Mouse (Mus musculus): Measurements from ENCODE around the gene Camk2d.

The Camk2d gene

GRCm38 (mm10) chr3:126810372-126811090 lies 214.4 kb downstream of the Camk2d start:
- DNase-seq (ENCODE audit: low read depth, low spot score) = no peak

- no peak for DNase-seq (ENCODE audit: low read depth, low spot score)
Observed at GRCm38 (mm10) chr3:126811646-126812045, 215.5 kb downstream of the Camk2d start.

- DNase-seq (ENCODE audit: low read depth, low spot score) = peak; percentile 29
Observed at GRCm38 (mm10) chr3:126822374-126822773, 226.3 kb downstream of the Camk2d start.

- DNase-seq (ENCODE audit: low read depth, low spot score) = peak; percentile 34
Observed at GRCm38 (mm10) chr3:126824930-126825329, 228.8 kb downstream of the Camk2d start.

GRCm38 (mm10) chr3:126826172-126826571 lies 230.1 kb downstream of the Camk2d start:
- DNase-seq (ENCODE audit: low read depth, low spot score) = no peak

DNA sequence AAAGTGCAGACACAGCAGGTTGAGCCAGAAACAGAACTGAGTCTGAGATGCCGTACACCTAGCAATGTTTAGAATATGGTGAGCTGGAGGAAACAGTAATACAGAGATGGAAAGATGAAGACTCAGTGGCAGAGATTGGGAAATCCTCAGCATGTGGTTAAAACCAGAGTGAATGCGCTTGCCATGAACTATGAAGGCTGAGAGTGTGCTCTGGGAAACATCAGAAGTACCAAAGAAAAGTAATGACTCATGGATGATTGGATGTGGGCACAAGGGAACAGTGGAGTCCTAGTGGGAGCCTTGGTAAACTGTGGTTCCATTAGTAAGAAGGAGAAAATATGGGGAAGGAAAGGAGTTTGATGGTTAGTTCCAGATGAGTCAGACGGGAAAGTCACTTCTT lies 231.8 kb downstream of the Camk2d start:
- no peak for DNase-seq (ENCODE audit: low read depth, low spot score)

DNA sequence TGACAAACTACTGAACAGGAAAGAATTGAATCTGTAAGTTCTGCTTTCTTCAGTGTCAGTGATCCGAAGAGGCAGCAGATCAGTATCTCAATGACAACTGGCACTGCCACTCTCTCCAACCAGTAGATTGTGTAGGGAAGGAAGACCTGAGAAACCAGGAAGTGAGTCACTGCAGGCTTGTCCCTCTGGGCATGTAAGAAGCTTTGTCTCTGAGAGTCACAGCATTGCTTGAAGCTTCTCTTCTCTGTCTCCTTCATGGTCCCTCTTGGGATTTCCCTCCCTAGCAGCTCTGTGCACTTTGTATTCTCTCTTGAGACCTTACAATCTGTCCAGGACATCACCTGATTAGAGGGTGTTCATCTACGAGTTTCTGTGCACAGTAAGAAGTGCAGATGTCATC lies 233.7 kb downstream of the Camk2d start:
- no peak for DNase-seq (ENCODE audit: low read depth, low spot score)

- no peak for DNase-seq (ENCODE audit: low read depth, low spot score)
Observed at GRCm38 (mm10) chr3:126831418-126832138, 235.5 kb downstream of the Camk2d start.

GRCm38 (mm10) chr3:126834641-126835167 lies 238.6 kb downstream of the Camk2d start:
- peak; percentile 46 for DNase-seq (ENCODE audit: low read depth, low spot score)

DNA sequence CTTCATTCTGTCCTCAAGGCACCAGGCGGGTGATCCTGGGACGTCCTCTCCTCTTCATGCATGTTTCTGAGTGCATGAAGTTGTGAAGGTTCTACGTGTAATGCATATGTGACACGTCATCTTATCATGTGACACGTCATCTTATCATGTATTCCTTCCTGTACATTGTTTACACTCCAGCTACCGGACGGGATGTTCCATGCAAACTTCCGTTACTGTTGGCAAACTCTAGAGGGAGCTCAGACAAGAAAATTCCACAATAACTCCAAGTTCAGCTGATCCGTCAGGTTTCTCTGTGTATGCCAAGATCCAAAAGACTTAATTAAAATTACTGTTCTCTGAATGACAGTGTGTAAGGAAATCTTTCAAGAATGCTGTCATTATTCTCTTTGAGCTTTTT lies 246.7 kb downstream of the Camk2d start:
- DNase-seq (ENCODE audit: low read depth, low spot score) = no peak

DNA sequence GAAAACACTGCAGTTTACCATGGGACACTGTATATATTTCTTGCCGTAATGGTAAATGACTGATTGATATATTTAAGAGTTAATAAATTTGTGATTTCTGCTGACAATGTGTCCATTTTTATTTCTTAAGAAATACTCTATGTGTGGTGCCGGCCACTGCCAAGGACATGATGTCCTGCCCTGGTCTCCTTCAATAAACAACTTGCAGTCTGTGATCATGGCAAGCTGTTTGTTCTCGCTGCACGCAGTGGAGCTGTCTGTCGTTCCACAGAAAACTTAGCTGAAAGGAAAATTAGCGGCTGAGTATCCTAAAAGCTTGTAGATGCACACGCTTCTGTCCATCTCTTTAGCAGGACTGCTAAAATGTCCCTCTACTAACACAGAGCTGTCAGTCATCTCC lies 248.7 kb downstream of the Camk2d start:
- no peak for DNase-seq (ENCODE audit: low read depth, low spot score)

GRCm38 (mm10) chr3:126848081-126848480 lies 252.0 kb downstream of the Camk2d start:
- DNase-seq (ENCODE audit: low read depth, low spot score) = no peak

GRCm38 (mm10) chr3:126860442-126860841 lies 264.3 kb downstream of the Camk2d start:
- no peak for DNase-seq (ENCODE audit: low read depth, low spot score)

- DNase-seq (ENCODE audit: low read depth, low spot score) = no peak
Observed at GRCm38 (mm10) chr3:126869561-126869960, 273.5 kb downstream of the Camk2d start.

DNA sequence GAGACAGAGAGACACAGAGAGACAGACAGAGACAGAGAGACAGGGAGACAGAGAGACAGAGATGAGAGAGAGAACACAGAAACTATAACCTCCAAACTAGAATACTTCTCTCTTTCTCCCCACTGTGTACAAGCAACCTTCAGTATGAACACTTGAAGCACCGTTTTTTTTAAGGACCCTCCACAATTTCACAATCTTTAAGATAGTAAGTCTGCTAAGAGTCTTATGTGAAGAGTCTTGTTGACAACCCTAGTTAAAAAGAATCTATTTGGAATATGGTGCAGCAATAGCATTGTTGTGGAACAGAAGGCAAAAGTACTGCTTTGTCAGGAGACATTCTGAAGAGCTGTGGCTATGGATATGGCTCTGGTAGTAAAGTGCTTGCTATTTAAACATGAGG lies 274.6 kb downstream of the Camk2d start:
- no peak for DNase-seq (ENCODE audit: low read depth, low spot score)

DNA sequence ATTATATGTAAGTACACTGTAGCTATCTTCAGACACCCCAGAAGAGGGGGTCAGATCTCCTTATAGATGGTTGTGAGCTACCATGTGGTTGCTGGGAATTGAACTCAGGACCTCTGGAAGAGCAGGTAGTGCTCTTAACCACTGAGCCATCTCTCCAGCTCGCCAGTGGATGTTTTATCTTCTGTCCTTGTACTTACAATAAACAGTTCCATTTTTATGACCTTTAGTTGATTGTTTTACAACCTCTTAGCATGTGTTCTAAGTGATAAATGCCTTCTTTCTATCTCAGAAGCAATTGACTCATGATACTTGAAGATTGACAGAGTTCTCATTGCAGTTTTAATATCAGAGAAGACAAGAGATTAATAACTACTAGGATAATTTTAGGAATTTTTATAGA lies 282.1 kb downstream of the Camk2d start:
- no peak for DNase-seq (ENCODE audit: low read depth, low spot score)

GRCm38 (mm10) chr3:126886090-126886489 lies 290.0 kb downstream of the Camk2d start:
- no peak for DNase-seq (ENCODE audit: low read depth, low spot score)

GRCm38 (mm10) chr3:126886644-126887043 lies 290.5 kb downstream of the Camk2d start:
- no peak for DNase-seq (ENCODE audit: low read depth, low spot score)

All from CD4-positive, CD25-positive, alpha-beta regulatory T cell, adult 2 months (primary cell).